Mouse (Mus musculus) liver, adult 2 months (tissue): ENCODE measurements around the gene C2cd5. TPM values are rescaled to one million over a fixed set of nuclear protein-coding genes. Genes with fewer than 3 reads are reported as not detected.
"Not testable (repeated sequence)": the region's sequence is repeated elsewhere in the genome, so short reads cannot be mapped to it uniquely, and the experiment has no call there.

Source experiments
- DNase-seq: peaks from one replicate; pipeline ENCODE4 v3.0.0-alpha.2; 2011; ENCODE audit warnings: low read depth, low spot score; ENCODE audit errors: extremely low read depth
- H3K27ac ChIP-seq: fragments of 200-500 bp; replicated peaks from 2 replicates; pipeline ENCODE4 v1.5.1; 2012; ENCODE audit warnings: low read depth, mild to moderate bottlenecking, control low read depth, inconsistent platforms, low read length; ENCODE audit not compliant: insufficient read depth
- H3K27me3 ChIP-seq: fragments of 200-500 bp; 2 replicates; pipeline ENCODE4 v1.6.1; 2012; ENCODE audit warnings: mild to moderate bottlenecking, moderate library complexity, low read length, inconsistent platforms; ENCODE audit not compliant: control insufficient read depth, insufficient read depth
- H3K36me3 ChIP-seq: fragments of 200-500 bp; 2 replicates; pipeline ENCODE4 v1.6.1; 2012; ENCODE audit warnings: low read length, inconsistent platforms; ENCODE audit not compliant: control insufficient read depth, insufficient read depth
- H3K4me1 ChIP-seq: fragments of 200-500 bp; 2 replicates; pipeline ENCODE4 v1.6.1; 2011; ENCODE audit warnings: low read length; ENCODE audit not compliant: control insufficient read depth, insufficient read depth
- H3K4me3 ChIP-seq: fragments of 200-500 bp; 2 replicates; pipeline ENCODE4 v1.5.1; 2011; ENCODE audit warnings: low read depth, mild to moderate bottlenecking, control low read depth, low read length, moderate library complexity; ENCODE audit not compliant: insufficient read depth
- H3K79me2 ChIP-seq: fragments of 200-500 bp; 2 replicates; pipeline ENCODE4 v1.6.1; 2012; ENCODE audit warnings: inconsistent platforms, mild to moderate bottlenecking, low read length, moderate library complexity; ENCODE audit not compliant: control insufficient read depth, insufficient read depth
- H3K9ac ChIP-seq: fragments of 200-500 bp; 2 replicates; pipeline ENCODE4 v1.6.1; 2012; ENCODE audit warnings: low read depth, mild to moderate bottlenecking, control low read depth, inconsistent platforms, low read length
- CTCF ChIP-seq: fragments of 200-500 bp; IDR thresholded peaks from 2 replicates; pipeline ENCODE4 v1.5.1; 2011; ENCODE audit warnings: low read depth, low read length, control low read depth
- POLR2A ChIP-seq: fragments of 200-500 bp; IDR thresholded peaks from 2 replicates; pipeline ENCODE4 v1.6.1; 2011; ENCODE audit warnings: low read length, control low read depth; ENCODE audit not compliant: insufficient read depth; ENCODE audit errors: extremely low read depth
- WGBS: fragments of 180-500 bp; shearing (Covaris S2); methylation state at CpG from one replicate; pipeline ENCODE4 v1.1.7; 2018; 5-methylcytosine and 5-hydroxymethylcytosine counted together
- polyA plus RNA-seq: library from polyadenylated mRNA; depleted of rRNA; stranded (reverse); fragments of >200 nt; gene quantifications from 2 replicates; pipeline ENCODE4 v1.2.3, GENCODE M21; 2012
- total RNA-seq: library from RNA; depleted of rRNA; stranded (reverse); fragments of >200 nt; gene quantifications from 2 replicates; pipeline ENCODE4 v1.2.3, GENCODE M21; 2014

Gene C2cd5
- total and polyA plus RNA-seq, 2 experiments: 3.2 to 4.1 TPM

- no peaks in the 10 kb centered on the region for H3K27me3 ChIP-seq
- no peaks in the 10 kb centered on the region for H3K36me3 ChIP-seq
- H3K9ac ChIP-seq: no peak overlapping the region
- no peak overlapping the region for H3K4me3 ChIP-seq
- no peak for DNase-seq
- no peaks in the 10 kb centered on the region for H3K79me2 ChIP-seq
- H3K27ac ChIP-seq: no peak overlapping the region
- no peak for TF ChIP-seq POLR2A
- 93% methylated on average over 6 of the region's 6 CpGs for WGBS
- no peaks in the 10 kb centered on the region for H3K4me1 ChIP-seq
These were observed 76.2 kb downstream of the C2cd5 start for GRCm38 (mm10) chr6:143023691-143024090.

GRCm38 (mm10) chr6:143021756-143022155 lies 78.2 kb downstream of the C2cd5 start:
- H3K27ac ChIP-seq: no peak overlapping the region
- no peak overlapping the region for H3K9ac ChIP-seq
- H3K27me3 ChIP-seq: no peaks in the 10 kb centered on the region
- no peaks in the 10 kb centered on the region for H3K4me1 ChIP-seq
- WGBS: 95% methylated on average over 8 of the region's 8 CpGs
- no peaks in the 10 kb centered on the region for H3K79me2 ChIP-seq
- no peak for TF ChIP-seq CTCF
- TF ChIP-seq POLR2A: no peak
- no peak for DNase-seq
- H3K4me3 ChIP-seq: no peak overlapping the region
- H3K36me3 ChIP-seq: no peaks in the 10 kb centered on the region

- Histone ChIP-seq H3K36me3 (no peaks in the 10 kb centered on the region), H3K79me2 (no peaks in the 10 kb centered on the region), H3K27ac (no peak overlapping the region), H3K27me3 (no peaks in the 10 kb centered on the region), H3K9ac (no peak overlapping the region), H3K4me1 (no peaks in the 10 kb centered on the region), H3K4me3 (no peak overlapping the region)
- DNase-seq: peak; percentile 64
- WGBS: 71% methylated on average over 5 of the region's 5 CpGs
- TF ChIP-seq POLR2A (no peak), CTCF (peak; percentile 62)
These were observed 79.3 kb downstream of the C2cd5 start for GRCm38 (mm10) chr6:143020647-143021046.

GRCm38 (mm10) chr6:143020146-143020545 lies 79.8 kb downstream of the C2cd5 start:
- no peaks in the 10 kb centered on the region for H3K27me3 ChIP-seq
- no peaks in the 10 kb centered on the region for H3K36me3 ChIP-seq
- no peak for DNase-seq
- no peaks in the 10 kb centered on the region for H3K4me1 ChIP-seq
- 95% methylated on average over 4 of the region's 4 CpGs for WGBS
- H3K9ac ChIP-seq: no peak overlapping the region
- TF ChIP-seq CTCF: no peak
- TF ChIP-seq POLR2A: no peak
- H3K4me3 ChIP-seq: no peak overlapping the region
- H3K79me2 ChIP-seq: no peaks in the 10 kb centered on the region
- no peak overlapping the region for H3K27ac ChIP-seq

- TF ChIP-seq CTCF: no peak
- no peak for TF ChIP-seq POLR2A
- Histone ChIP-seq H3K79me2 (no peaks in the 10 kb centered on the region), H3K4me3 (no peak overlapping the region), H3K4me1 (peaks cover 14% of the 10 kb centered on the region), H3K36me3 (no peaks in the 10 kb centered on the region), H3K27me3 (no peaks in the 10 kb centered on the region), H3K9ac (no peak overlapping the region), H3K27ac (peak overlapping the region; percentile 46; the same call in 1 of the 2 replicates)
- DNase-seq: peak; percentile 94
- 55% methylated on average over 15 of the region's 15 CpGs for WGBS
These were observed 87.3 kb downstream of the C2cd5 start for GRCm38 (mm10) chr6:143012513-143013215.

GRCm38 (mm10) chr6:143008865-143009264 lies 91.1 kb downstream of the C2cd5 start:
- no peaks in the 10 kb centered on the region for H3K27me3 ChIP-seq
- no peak overlapping the region for H3K9ac ChIP-seq
- H3K27ac ChIP-seq: no peak overlapping the region
- no peaks in the 10 kb centered on the region for H3K36me3 ChIP-seq
- peaks cover 14% of the 10 kb centered on the region for H3K4me1 ChIP-seq
- TF ChIP-seq CTCF (no peak), POLR2A (no peak)
- no peak overlapping the region for H3K4me3 ChIP-seq
- DNase-seq: no peak
- WGBS: 94% methylated on average over 5 of the region's 5 CpGs
- H3K79me2 ChIP-seq: no peaks in the 10 kb centered on the region

GRCm38 (mm10) chr6:143005209-143005608 lies 94.7 kb downstream of the C2cd5 start:
- not testable (repeated sequence) for H3K36me3 ChIP-seq, DNase-seq, H3K9ac ChIP-seq, H3K27ac ChIP-seq, H3K27me3 ChIP-seq, H3K4me3 ChIP-seq, H3K79me2 ChIP-seq, H3K4me1 ChIP-seq
- 94% methylated on average over 9 of the region's 9 CpGs for WGBS
